Mouse (Mus musculus): ENCODE measurements around the gene 1700061G19Rik. TPM values are rescaled to one million over a fixed set of nuclear protein-coding genes. Genes with fewer than 3 reads are reported as not detected.

Gene 1700061G19Rik
- polyA plus RNA-seq (2017; shearing (Covaris generic)), result not detected

GRCm38 (mm10) chr17:56874936-56875651, at the start of gene 1700061G19Rik:
1700061G19Rik (plus strand) TSS chr17:56875477.

GRCm38 (mm10) chr17:56830411-56831110, 44.7 kb upstream of the 1700061G19Rik start, which contains the start of gene Rfx2:
Rfx2 (minus strand) TSS chr17:56831013.

GRCm38 (mm10) chr17:56874237-56874636, 1.0 kb upstream of the 1700061G19Rik start, which contains the start of gene Acsbg2:
Acsbg2 (minus strand) TSS chr17:56874447.

GRCm38 (mm10) chr17:56935363-56936131, 60.3 kb downstream of the 1700061G19Rik start, which contains the start of gene Mllt1:
Mllt1 (minus strand) TSS chr17:56935415.

Other genes with a start within 250 kb of the 1700061G19Rik start
- gene Lonp1, start 248.6 kb upstream of the 1700061G19Rik start, polyA plus RNA-seq (2017; shearing (Covaris generic)), result 8.1 TPM
- gene Catsperd, start 247.3 kb upstream of the 1700061G19Rik start, polyA plus RNA-seq (2017; shearing (Covaris generic)), result 3.9 TPM
- gene Ranbp3, start 202.2 kb upstream of the 1700061G19Rik start, polyA plus RNA-seq (2017; shearing (Covaris generic)), result 111 TPM
- gene Ndufa11, start 157.7 kb upstream of the 1700061G19Rik start, polyA plus RNA-seq (2017; shearing (Covaris generic)), result 290 TPM
- 4.2 TPM for gene Vmac, start 157.5 kb upstream of the 1700061G19Rik start, polyA plus RNA-seq (2017; shearing (Covaris generic))
- not detected for gene Nrtn, start 117.9 kb upstream of the 1700061G19Rik start, polyA plus RNA-seq (2017; shearing (Covaris generic))
- 56.0 TPM for gene Dus3l, start 110.7 kb upstream of the 1700061G19Rik start, polyA plus RNA-seq (2017; shearing (Covaris generic))
- 1.6 TPM for gene Prr22, start 105.2 kb upstream of the 1700061G19Rik start, polyA plus RNA-seq (2017; shearing (Covaris generic))
- 1.5 TPM for gene Rfx2, start 44.5 kb upstream of the 1700061G19Rik start, polyA plus RNA-seq (2017; shearing (Covaris generic))
- gene Acsbg2, start 1.0 kb upstream of the 1700061G19Rik start, polyA plus RNA-seq (2017; shearing (Covaris generic)), result not detected
- 4.7 TPM for gene Mllt1, start 59.9 kb downstream of the 1700061G19Rik start, polyA plus RNA-seq (2017; shearing (Covaris generic))
- gene Acer1, start 106.6 kb downstream of the 1700061G19Rik start, polyA plus RNA-seq (2017; shearing (Covaris generic)), result not detected
- 79.5 TPM for gene Clpp, start 114.8 kb downstream of the 1700061G19Rik start, polyA plus RNA-seq (2017; shearing (Covaris generic))
- 43.6 TPM for gene Alkbh7, start 121.9 kb downstream of the 1700061G19Rik start, polyA plus RNA-seq (2017; shearing (Covaris generic))
- gene Pspn, start 124.5 kb downstream of the 1700061G19Rik start, polyA plus RNA-seq (2017; shearing (Covaris generic)), result 1.0 TPM
- 92.3 TPM for gene Gtf2f1, start 135.8 kb downstream of the 1700061G19Rik start, polyA plus RNA-seq (2017; shearing (Covaris generic))
- gene Gm17949, start 136.0 kb downstream of the 1700061G19Rik start, polyA plus RNA-seq (2017; shearing (Covaris generic)), result 0.67 TPM
- gene Khsrp, start 156.0 kb downstream of the 1700061G19Rik start, polyA plus RNA-seq (2017; shearing (Covaris generic)), result 9.0 TPM
- not detected for gene Slc25a41, start 166.2 kb downstream of the 1700061G19Rik start, polyA plus RNA-seq (2017; shearing (Covaris generic))
- gene Crb3, start 183.6 kb downstream of the 1700061G19Rik start, polyA plus RNA-seq (2017; shearing (Covaris generic)), result 1.2 TPM
- gene Slc25a23, start 184.4 kb downstream of the 1700061G19Rik start, polyA plus RNA-seq (2017; shearing (Covaris generic)), result 3.2 TPM
- 333 TPM for gene Dennd1c, start 203.0 kb downstream of the 1700061G19Rik start, polyA plus RNA-seq (2017; shearing (Covaris generic))
- gene Tubb4a, start 212.3 kb downstream of the 1700061G19Rik start, polyA plus RNA-seq (2017; shearing (Covaris generic)), result 2.2 TPM
- gene Tnfsf9, start 229.8 kb downstream of the 1700061G19Rik start, polyA plus RNA-seq (2017; shearing (Covaris generic)), result 10.5 TPM